Mouse (Mus musculus) ovary, adult 18-20 months (tissue): ENCODE measurements around the gene Amd1.

Experiments used
- DNase-seq: peaks from one replicate; pipeline ENCODE4 v3.0.0; 2022; ENCODE audit warnings: low spot score, mixed read lengths

The Amd1 gene

DNA sequence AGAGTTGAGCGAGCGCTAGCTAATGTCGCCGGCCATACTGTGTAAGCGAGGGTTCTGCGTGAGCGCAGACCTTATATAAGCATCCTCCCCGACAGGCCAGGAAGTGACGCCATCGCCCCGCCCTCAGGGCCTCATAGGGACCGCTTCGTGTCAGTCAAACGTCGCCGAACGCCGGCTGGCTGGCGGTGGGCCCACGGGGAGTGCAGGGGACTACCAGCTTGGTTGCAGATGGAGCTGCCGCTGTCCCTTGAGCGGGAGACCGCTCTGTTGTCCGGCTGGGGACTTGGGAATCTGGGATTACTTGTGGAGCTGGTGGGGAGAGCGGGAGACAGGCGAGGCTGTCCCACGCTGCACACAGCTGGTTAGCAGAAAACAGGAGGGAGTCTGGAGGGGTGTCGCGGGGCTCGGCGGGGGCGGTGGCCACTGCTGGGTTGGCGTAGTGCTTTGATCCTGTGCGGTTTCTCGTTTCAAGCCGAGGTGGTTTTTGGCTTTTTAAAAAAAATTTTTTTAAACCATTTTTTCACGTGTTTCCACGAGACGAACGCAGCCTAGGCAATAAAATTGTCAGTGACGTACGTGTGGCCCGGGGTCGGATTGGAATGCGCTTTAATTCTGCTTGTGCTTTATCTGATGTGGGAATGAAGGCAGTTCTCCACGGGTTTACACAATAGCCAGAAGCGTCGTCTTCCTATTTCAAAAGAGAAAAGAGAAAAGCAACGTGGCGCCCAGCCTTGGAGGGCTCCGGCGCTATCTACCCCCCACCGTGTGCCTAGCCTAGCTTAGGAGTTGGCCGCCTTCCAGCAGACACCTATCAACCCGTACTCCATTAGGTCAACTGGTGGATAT lies at the start of gene Amd1:
Amd1 (minus strand) TSS at position 47 of the 846 bp plus-strand sequence.
- peak; percentile 99 for DNase-seq

DNA sequence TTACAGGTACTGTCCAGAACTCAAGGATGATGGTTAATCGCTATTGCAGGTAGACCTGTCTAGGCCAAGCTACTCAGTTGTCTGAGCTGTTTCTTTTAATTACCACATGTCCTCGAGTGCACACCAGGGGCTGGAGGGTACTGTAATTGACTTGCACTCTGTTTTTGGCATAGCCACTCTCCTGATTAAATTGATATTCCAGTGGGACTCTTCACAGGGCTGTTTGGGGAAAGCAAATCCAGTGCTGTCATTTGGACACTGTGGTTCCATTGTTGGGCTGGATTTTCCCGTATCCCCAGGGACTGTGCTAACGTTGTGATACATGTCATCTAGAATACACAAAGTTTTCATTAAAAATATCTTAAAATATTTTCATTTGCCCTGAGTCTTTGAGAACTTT lies 49.2 kb upstream of the Amd1 start:
- no peak for DNase-seq

- DNase-seq = no peak
Observed at GRCm38 (mm10) chr10:40350245-40350932, 48.4 kb upstream of the Amd1 start.

DNA sequence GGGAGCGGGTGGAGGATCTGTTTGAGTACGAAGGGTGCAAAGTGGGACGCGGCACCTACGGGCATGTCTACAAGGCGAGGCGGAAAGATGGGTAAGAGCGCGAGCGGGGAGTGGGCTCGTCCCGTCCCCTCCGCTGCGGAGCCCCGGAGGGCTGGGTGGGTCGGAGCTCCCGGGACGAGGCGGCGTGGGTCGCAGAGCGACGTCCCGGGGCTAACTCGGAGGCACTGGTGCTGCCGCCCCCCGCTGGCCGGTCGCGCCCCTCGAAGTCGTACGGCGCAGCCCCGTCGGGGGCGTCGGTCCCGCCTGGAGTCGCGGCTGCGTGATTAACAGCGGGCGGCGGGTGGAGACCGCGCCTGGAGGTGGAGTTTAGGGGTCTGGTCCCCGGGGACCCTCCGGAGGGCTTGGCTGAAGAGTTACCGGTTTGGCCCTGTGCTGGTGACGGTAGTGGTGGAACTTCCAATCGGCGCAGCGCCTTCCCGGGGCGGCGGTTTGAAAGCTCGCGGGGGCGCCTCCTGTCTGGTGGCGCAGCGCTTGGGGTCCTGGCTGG lies 47.7 kb upstream of the Amd1 start:
- no peak for DNase-seq

- peak; percentile 99 for DNase-seq
Observed at GRCm38 (mm10) chr10:40348566-40349536, 46.9 kb upstream of the Amd1 start.

DNA sequence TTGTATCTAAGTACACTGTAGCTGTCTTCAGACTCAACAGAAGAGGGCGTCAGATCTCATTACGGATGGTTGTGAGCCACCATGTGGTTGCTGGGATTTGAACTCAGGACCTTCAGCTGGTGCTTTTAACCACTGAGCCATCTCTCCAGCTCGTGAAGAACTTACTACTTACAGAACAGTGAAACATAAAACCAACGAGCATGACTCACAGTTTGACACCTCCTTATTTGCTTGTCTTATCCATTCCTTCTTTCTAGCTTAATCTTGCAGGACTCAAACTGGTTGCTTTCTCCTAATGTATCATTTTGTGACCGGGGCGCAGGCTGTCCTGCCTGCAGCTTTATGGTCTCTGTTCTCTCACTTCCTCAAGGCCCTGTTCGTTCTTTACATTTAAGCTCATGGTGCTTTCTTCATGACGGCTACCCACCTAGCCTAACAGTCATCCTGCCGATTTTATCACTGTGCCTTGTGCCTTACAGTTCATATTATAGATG lies 45.5 kb upstream of the Amd1 start:
- no peak for DNase-seq

- DNase-seq = no peak
Observed at GRCm38 (mm10) chr10:40346776-40347403, 44.9 kb upstream of the Amd1 start.

DNA sequence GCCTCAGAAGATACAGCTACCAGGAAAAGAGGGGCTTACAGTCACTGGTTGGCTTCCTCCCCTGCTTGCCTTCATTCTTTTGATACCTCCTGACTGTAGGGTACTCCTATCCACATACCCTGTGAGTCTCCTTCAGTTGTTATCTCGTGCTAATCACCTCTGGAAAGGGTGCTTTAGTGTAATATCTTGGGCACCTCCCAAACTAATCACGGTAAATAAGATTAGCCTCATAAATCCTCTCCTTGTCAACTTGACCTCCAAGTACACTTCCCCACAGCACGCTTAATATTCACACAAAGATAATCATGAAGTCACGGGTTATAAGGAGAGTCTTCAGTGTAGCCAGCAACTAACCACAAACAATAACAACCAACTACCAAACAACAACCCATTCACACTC lies 40.0 kb upstream of the Amd1 start:
- no peak for DNase-seq

DNA sequence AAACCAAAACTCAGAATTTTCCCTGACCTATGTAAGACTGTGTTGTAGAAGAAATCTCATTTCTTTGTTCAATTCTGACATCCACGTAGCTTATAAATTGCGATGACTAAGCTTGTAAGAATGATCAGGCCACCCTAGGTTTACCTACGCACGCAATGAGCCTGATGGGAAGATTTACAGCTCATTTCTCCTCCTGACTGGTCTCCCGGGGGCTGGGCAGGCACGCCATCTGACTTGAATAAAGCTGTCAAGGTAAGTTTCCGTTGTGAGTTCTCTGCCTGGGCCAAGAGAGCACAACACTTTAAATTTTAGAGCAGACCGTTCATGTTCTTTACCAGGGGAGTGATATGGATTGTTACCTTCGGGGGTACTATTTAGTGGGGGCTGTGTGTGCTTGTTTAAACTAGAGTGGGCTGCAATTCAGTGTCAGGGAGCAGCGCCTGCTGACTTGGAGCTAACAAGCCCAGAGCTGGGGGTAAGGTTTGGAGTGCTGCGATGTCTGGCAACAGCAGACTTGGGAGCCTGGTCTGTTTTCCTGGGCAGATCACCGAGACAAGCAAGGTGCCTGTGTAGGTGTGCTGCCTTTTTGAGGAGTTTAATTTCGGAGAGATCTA lies 37.5 kb upstream of the Amd1 start, which contains the start of gene Cdk19:
Cdk19 (plus strand) TSS at position 214 of the 614 bp plus-strand sequence.
- DNase-seq = no peak

DNA sequence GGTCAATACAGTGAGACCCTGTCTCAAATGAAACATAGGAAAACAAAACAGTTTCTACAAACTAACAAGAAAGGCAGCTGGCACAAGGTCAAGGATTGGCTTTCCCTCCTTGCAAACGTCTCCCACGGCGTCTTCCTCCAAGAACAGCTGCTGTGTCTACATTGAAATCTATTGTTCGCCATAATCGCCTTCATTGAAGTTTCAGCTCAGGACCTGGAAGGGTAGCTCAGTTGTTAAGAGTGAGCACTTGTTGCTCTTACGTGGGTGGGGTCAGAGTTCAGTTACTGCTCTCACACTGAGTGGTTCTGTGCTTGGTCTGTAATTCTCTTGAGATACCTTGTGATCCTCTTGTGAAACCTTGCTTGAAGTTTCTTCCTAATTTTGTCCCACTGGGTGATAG lies 30.9 kb upstream of the Amd1 start:
- no peak for DNase-seq

DNA sequence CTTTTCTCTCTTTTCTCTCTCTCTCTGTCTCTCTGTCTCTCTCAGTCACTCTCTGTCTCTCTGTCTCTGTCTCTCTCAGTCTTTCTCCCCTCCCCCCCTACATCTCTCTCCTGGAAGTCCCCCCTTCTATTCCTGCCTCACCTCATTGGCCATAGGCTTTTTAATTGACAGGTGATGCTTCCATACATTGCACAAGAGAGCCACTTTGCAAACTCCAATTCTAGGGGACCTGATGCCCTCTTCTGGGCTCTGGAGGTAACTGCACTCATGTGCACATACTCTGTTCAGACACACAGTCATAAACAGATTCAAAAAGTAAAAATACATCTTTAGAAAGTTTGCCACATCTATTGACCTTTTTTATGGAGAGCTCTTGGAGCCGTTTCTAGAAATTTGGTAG lies 28.3 kb upstream of the Amd1 start:
- no peak for DNase-seq

GRCm38 (mm10) chr10:40328004-40328551 lies 26.1 kb upstream of the Amd1 start:
- DNase-seq = peak; percentile 59

GRCm38 (mm10) chr10:40320306-40320705 lies 18.3 kb upstream of the Amd1 start:
- DNase-seq = no peak

- no peak for DNase-seq
Observed at GRCm38 (mm10) chr10:40316841-40317585, 15.0 kb upstream of the Amd1 start.

GRCm38 (mm10) chr10:40312781-40313180 lies 10.8 kb upstream of the Amd1 start:
- DNase-seq = no peak

DNA sequence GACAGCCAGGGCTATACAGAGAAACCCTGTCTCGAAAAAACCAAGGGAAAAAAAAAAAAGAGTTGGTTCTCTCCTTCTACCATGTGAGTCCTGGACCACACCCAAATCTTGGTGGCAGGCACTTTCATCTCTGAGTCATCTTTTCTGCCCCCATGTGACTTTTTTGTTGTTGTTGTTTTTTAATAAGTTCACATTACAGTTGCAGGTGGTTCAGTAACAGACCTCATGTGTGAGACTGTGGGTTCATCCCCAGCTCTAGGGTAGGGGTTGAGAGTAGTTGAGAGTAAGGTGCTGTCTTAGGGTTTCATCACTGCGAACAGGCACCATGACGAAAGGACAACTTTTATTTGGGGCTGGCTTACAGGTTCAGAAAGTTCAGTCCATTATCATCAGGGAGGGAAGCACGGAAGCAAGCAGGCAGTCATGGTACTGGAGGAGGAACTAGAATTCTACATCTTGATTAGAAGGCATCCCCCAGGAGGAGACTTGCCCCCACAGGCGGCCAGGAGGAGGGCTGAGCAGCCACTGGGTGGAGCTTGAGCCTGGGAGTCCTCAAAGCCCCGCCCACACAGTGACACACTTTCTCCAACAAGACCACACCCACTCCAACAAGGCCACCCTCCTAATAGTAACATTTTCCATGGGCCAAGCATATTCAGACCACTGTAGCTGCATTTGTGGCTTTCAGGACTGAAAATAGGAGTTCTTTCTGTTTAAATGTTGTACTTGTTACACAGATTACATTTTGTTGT lies 8.1 kb upstream of the Amd1 start:
- peak; percentile 4 for DNase-seq

DNA sequence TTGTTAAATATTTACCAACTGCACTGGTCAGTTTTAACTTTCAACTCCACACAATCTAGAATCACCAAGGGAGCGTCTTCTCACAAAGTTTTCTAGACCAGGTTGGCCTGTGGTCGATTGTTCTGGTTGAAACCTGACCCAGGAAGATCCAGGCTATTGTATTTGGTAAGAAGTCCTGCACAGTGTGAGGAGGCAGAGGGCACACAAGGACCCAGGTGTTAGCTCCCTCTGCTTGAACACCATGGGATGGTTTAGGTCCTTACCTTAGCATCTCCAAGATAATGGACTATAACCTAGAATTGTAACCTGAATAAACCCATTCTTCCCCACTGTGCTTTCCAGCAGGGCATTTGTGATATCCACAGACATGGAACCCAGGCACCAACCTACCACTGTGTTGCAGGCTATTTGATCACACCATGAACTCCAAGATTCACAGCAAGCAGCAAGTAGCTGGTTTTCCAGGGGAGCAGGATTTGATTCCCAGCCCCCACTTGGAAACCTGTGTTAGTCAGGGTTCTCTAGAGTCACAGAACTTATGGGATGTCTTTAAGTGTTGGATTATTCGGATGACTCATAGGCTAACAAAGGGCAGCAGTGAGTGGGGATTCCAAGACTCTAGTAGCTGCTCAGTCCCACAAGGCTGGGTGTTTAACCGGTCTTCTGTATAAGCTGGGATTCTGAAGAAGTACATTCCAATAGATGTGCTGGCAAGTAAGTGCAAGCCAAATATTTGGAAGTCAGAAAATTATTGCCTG lies 6.0 kb upstream of the Amd1 start:
- DNase-seq = no peak

DNA sequence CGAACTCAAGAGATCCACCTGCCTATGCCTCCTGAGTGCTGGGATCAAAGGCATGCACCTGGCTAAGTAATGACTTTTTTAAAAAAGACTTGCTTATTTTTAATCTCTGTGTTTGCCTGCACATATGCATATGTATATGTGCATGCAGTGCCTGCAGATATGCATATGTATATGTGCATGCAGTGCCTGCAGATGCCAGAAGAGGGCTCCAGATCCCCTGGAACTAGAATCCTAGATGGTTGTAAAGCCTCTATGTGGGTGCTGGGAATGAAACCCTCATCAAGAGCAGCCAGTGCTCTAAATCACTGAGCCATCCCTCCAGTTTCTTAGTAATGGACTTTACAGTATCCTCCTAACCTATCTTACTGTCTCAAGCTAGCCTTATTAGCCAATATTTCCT lies 4.0 kb upstream of the Amd1 start:
- DNase-seq = no peak
